Mouse (Mus musculus): ENCODE measurements around the gene Arl15. TPM values are rescaled to one million over a fixed set of nuclear protein-coding genes. Genes with fewer than 3 reads are reported as not detected.

The Arl15 gene
- polyA plus RNA-seq, 1 experiment from 2014 or later: 6.7 TPM

DNA sequence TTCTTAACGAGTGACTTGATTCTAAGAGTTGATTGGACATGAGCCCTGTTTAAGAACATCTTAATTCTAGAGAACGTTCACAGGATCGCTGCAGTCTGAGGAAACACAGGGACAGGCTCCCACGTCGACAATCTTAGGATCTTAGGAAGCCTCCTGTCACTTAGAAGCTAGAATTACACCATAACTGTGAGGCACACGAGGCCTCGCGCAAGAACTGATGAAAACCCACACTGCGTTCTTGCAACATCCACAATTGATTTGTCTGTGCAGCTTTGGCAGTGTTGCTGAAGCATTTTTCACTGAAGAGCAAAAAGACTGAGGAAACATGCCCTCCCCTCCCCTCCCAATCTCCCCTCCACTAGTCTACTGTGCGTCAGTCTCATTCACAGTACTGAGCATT, 196.4 kb downstream of the Arl15 start:
- Histone ChIP-seq H3K27me3 (replicated peaks) (no peaks in the 10 kb centered on the region), H3K36me3 (no peaks in the 10 kb centered on the region), H3K27ac (no peak overlapping the region), H3K4me2 (replicated peaks) (no peak overlapping the region), H3K9ac (no peak overlapping the region), H3K9me3 (no peaks in the 10 kb centered on the region), H3K4me3 (replicated peaks) (no peak overlapping the region), H3K4me1 (replicated peaks) (no peaks in the 10 kb centered on the region)
- ATAC-seq: no peak
- WGBS: 80% methylated on average over 10 of the region's 10 CpGs

DNA sequence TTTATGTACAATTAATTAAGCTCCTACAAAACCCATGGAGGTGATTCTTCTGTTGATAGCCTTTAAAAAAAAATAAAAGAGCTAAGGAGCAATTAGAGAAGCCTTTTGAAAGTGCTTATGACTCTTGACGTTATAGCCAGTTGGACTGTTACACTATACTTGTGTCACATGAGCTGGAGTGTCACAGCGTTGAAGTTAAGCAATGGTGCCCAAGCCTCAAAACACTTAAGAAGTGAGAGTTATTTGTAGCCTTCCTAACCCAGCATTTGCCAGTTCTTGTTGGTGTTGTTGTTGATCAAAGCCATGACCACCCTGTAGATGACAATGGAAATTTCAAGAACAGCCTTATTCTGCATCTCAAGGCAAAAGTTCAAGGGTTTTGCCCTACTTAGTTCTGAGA, 198.8 kb downstream of the Arl15 start:
- no peak overlapping the region for H3K4me3 ChIP-seq (replicated peaks)
- no peak overlapping the region for H3K4me2 ChIP-seq (replicated peaks)
- H3K36me3 ChIP-seq: no peaks in the 10 kb centered on the region
- no peaks in the 10 kb centered on the region for H3K27me3 ChIP-seq (replicated peaks)
- H3K4me1 ChIP-seq (replicated peaks): no peaks in the 10 kb centered on the region
- no peak overlapping the region for H3K9ac ChIP-seq
- H3K9me3 ChIP-seq: no peaks in the 10 kb centered on the region
- ATAC-seq: no peak
- no peak overlapping the region for H3K27ac ChIP-seq
- WGBS: 93% methylated on average over 2 of the region's 2 CpGs

GRCm38 (mm10) chr13:113994586-113994985, 200.3 kb downstream of the Arl15 start:
- no peaks in the 10 kb centered on the region for H3K9me3 ChIP-seq
- H3K9ac ChIP-seq: no peak overlapping the region
- no peak overlapping the region for H3K27ac ChIP-seq
- no peaks in the 10 kb centered on the region for H3K27me3 ChIP-seq (replicated peaks)
- no peaks in the 10 kb centered on the region for H3K36me3 ChIP-seq
- WGBS: 70% methylated on average over 6 of the region's 6 CpGs
- no peak overlapping the region for H3K4me2 ChIP-seq (replicated peaks)
- no peak overlapping the region for H3K4me3 ChIP-seq (replicated peaks)
- no peak for ATAC-seq
- H3K4me1 ChIP-seq (replicated peaks): no peaks in the 10 kb centered on the region

DNA sequence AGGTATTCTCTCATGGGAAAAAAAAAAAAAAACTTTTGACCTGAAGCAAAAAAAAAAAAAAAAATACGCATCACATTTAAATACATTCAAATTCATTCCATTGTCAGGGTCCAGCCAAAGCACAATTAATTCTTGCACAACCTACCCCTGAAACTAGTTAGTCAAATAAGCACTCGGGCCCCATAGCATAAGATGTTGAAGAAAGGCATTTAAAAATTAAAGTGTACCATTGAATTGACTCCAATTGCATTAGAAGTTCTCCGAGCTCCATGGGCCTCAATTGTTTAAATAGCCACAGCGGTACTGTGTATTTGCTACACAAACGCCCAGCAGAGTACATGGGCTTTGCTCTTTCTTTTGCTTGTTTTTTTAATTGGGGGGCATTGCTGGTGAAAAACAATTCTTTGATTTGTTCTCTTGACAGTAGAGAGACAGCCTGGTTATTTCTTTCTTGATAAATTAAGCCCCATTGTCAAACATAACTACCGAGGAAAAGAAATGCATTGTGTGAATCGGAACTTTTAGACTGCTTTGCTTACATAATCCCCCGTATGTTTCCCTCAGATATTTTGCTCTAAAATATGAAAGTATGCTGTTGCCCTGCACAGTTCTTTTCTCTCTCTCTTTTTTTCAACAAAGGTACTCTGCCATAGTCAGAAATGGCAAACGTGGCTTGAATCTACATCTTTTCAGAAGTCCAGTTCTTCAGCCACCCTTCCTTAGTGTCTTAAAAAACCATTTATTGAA, 201.4 kb downstream of the Arl15 start:
- Histone ChIP-seq H3K27ac (no peak overlapping the region), H3K27me3 (replicated peaks) (no peaks in the 10 kb centered on the region), H3K4me1 (replicated peaks) (no peaks in the 10 kb centered on the region), H3K4me2 (replicated peaks) (no peak overlapping the region), H3K4me3 (replicated peaks) (no peak overlapping the region), H3K36me3 (no peaks in the 10 kb centered on the region), H3K9ac (no peak overlapping the region), H3K9me3 (no peaks in the 10 kb centered on the region)
- no peak for ATAC-seq
- WGBS: 68% methylated on average over 9 of the region's 9 CpGs

DNA sequence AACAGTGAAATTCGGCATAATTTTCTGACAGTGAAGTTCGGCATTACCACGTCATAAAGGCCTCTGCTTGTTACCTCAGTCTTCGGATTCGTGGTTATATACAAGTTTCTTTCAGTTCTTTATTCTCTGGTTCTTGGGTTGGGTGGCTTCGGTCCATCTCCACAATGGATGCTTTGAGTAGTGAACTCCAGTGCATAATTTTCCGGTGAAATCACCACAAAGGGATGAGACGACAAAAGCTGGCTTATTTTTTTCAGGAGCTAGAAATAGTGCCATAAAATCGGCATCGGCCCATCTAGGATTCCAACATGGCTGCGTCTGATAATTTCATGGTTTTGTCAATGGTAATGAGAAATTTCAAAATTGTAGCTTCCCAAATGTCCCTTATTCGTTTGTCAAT, 204.5 kb downstream of the Arl15 start:
- Histone ChIP-seq H3K27me3 (replicated peaks) (no peaks in the 10 kb centered on the region), H3K9me3 (no peaks in the 10 kb centered on the region), H3K4me2 (replicated peaks) (no peak overlapping the region), H3K4me1 (replicated peaks) (no peaks in the 10 kb centered on the region), H3K36me3 (no peaks in the 10 kb centered on the region), H3K9ac (no peak overlapping the region), H3K27ac (no peak overlapping the region), H3K4me3 (replicated peaks) (no peak overlapping the region)
- ATAC-seq: no peak
- 89% methylated on average over 12 of the region's 12 CpGs for WGBS

- no peak overlapping the region for H3K4me2 ChIP-seq (replicated peaks)
These were observed 209.2 kb downstream of the Arl15 start for GRCm38 (mm10) chr13:114003463-114003862.

GRCm38 (mm10) chr13:114004191-114004590, 209.9 kb downstream of the Arl15 start:
- no peak for ATAC-seq
- H3K27me3 ChIP-seq (replicated peaks): no peaks in the 10 kb centered on the region
- H3K4me2 ChIP-seq (replicated peaks): no peak overlapping the region
- H3K9me3 ChIP-seq: no peaks in the 10 kb centered on the region
- no peaks in the 10 kb centered on the region for H3K36me3 ChIP-seq
- no peak overlapping the region for H3K4me3 ChIP-seq (replicated peaks)
- no peaks in the 10 kb centered on the region for H3K4me1 ChIP-seq (replicated peaks)
- no peak overlapping the region for H3K27ac ChIP-seq
- 55% methylated on average over 6 of the region's 6 CpGs for WGBS
- no peak overlapping the region for H3K9ac ChIP-seq

More at GRCm38 (mm10) chr13:114003463-114003862, 209.2 kb downstream of the Arl15 start:
- H3K9me3 ChIP-seq: no peaks in the 10 kb centered on the region
- no peaks in the 10 kb centered on the region for H3K27me3 ChIP-seq (replicated peaks)
- no peaks in the 10 kb centered on the region for H3K4me1 ChIP-seq (replicated peaks)
- H3K9ac ChIP-seq: no peak overlapping the region
- H3K27ac ChIP-seq: no peak overlapping the region
- no peaks in the 10 kb centered on the region for H3K36me3 ChIP-seq
- no peak overlapping the region for H3K4me3 ChIP-seq (replicated peaks)
- ATAC-seq: no peak
- 66% methylated on average over 10 of the region's 10 CpGs for WGBS

DNA sequence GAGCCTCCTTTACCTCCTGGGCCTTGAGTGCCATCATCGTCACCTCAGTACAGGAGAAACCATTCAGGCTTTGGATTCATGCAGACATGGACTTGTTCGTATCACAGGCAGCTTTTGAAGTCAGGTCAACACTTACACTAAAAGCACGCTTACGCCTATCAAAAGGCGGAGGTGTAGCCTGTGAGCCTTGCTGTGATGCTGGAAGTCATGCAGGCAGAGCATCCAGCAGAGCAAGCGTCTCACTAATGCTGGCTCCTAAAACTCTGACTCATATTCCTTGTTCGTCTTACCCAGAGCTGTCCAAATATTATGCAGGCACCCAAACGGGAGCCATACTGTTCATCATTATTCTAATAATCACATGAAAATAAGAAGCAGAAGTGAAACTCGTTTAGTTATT, 215.5 kb downstream of the Arl15 start:
- Histone ChIP-seq H3K36me3 (no peaks in the 10 kb centered on the region), H3K4me3 (replicated peaks) (no peak overlapping the region), H3K9ac (no peak overlapping the region), H3K27me3 (replicated peaks) (no peaks in the 10 kb centered on the region), H3K27ac (no peak overlapping the region), H3K4me1 (replicated peaks) (0 out of 2 replicates have a peak, but pooled peaks cover 2% of the 10 kb centered on the region), H3K9me3 (no peaks in the 10 kb centered on the region), H3K4me2 (replicated peaks) (no peak overlapping the region)
- 85% methylated on average over 9 of the region's 9 CpGs for WGBS
- no peak for ATAC-seq

GRCm38 (mm10) chr13:114010521-114010920, 216.2 kb downstream of the Arl15 start:
- no peaks in the 10 kb centered on the region for H3K27me3 ChIP-seq (replicated peaks)
- H3K27ac ChIP-seq: no peak overlapping the region
- no peaks in the 10 kb centered on the region for H3K9me3 ChIP-seq
- no peak overlapping the region for H3K4me3 ChIP-seq (replicated peaks)
- 78% methylated on average over 9 of the region's 9 CpGs for WGBS
- 0 out of 2 replicates have a peak, but pooled peaks cover 2% of the 10 kb centered on the region for H3K4me1 ChIP-seq (replicated peaks)
- H3K9ac ChIP-seq: no peak overlapping the region
- no peak for ATAC-seq
- H3K4me2 ChIP-seq (replicated peaks): no peak overlapping the region
- no peaks in the 10 kb centered on the region for H3K36me3 ChIP-seq

- Histone ChIP-seq H3K4me3 (replicated peaks) (no peak overlapping the region), H3K27ac (no peak overlapping the region), H3K4me1 (replicated peaks) (0 out of 2 replicates have a peak, but pooled peaks cover 2% of the 10 kb centered on the region), H3K9me3 (no peaks in the 10 kb centered on the region), H3K9ac (no peak overlapping the region), H3K27me3 (replicated peaks) (no peaks in the 10 kb centered on the region), H3K36me3 (no peaks in the 10 kb centered on the region), H3K4me2 (replicated peaks) (no peak overlapping the region)
- 71% methylated on average over 12 of the region's 12 CpGs for WGBS
- ATAC-seq: no peak
These were observed 216.7 kb downstream of the Arl15 start for GRCm38 (mm10) chr13:114011019-114011418.

DNA sequence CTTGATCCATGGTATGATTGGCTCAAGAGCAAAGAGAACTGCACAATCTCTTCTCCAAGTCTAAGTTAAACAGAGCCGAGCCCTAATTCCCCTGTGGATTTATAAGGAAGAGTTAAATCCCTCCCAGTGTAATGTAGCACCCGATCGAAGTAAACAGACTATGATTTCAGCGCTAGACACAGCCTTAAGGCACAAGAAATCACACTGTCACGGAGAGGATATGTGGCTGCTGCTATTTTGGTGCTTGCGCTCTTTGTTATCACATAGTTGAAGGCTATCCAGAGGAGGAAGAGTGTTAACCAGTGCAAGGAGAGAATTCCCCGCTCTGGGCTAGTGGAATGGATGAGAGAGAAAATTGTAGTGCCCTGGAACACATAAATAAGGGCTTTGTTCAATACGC, 223.6 kb downstream of the Arl15 start:
- Histone ChIP-seq H3K9ac (no peak overlapping the region), H3K36me3 (no peaks in the 10 kb centered on the region), H3K27ac (no peak overlapping the region), H3K9me3 (no peaks in the 10 kb centered on the region), H3K4me3 (replicated peaks) (no peak overlapping the region), H3K4me2 (replicated peaks) (no peak overlapping the region), H3K27me3 (replicated peaks) (no peaks in the 10 kb centered on the region), H3K4me1 (replicated peaks) (no peaks in the 10 kb centered on the region)
- WGBS: 36% methylated on average over 8 of the region's 8 CpGs
- ATAC-seq: no peak

- H3K9ac ChIP-seq: no peak overlapping the region
- no peaks in the 10 kb centered on the region for H3K4me1 ChIP-seq (replicated peaks)
- no peaks in the 10 kb centered on the region for H3K9me3 ChIP-seq
- H3K4me3 ChIP-seq (replicated peaks): no peak overlapping the region
- no peak for ATAC-seq
- H3K27me3 ChIP-seq (replicated peaks): no peaks in the 10 kb centered on the region
- H3K27ac ChIP-seq: no peak overlapping the region
- no peaks in the 10 kb centered on the region for H3K36me3 ChIP-seq
- H3K4me2 ChIP-seq (replicated peaks): no peak overlapping the region
- 85% methylated on average over 7 of the region's 7 CpGs for WGBS
These were observed 229.2 kb downstream of the Arl15 start for GRCm38 (mm10) chr13:114023541-114023940.

DNA sequence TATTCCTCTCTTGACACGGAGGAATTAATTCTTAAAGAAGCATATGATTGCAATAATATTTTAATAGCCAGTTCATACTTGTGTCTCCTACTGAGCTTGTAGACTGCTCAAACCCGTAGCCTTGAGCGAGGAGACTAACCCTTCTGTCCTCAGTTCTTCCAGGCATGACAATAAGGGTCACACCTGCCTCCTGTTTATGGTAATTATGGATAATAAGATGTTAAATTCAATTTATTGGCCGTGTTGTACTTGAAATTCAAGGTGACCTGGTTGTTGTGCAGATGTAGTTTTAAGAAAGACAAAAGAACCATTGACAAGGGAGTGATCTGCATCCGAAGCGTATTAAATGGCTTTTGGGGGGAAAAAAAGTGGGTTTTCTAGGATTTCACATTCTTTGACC, 232.0 kb downstream of the Arl15 start:
- Histone ChIP-seq H3K4me2 (replicated peaks) (no peak overlapping the region), H3K9ac (no peak overlapping the region), H3K27ac (no peak overlapping the region), H3K4me1 (replicated peaks) (no peaks in the 10 kb centered on the region), H3K9me3 (no peaks in the 10 kb centered on the region), H3K27me3 (replicated peaks) (no peaks in the 10 kb centered on the region), H3K36me3 (no peaks in the 10 kb centered on the region), H3K4me3 (replicated peaks) (no peak overlapping the region)
- 81% methylated on average over 6 of the region's 6 CpGs for WGBS
- no peak for ATAC-seq

Data from intestine, embryonic 15.5 days (tissue).